Mouse (Mus musculus): ENCODE results near the gene Lrrk2. TPM values are rescaled to one million over a fixed set of nuclear protein-coding genes. Genes with fewer than 3 reads are reported as not detected.
A peak's percentile ranks its signal among the peaks of the same experiment; 100 is the strongest.

Lrrk2 gene
- total RNA-seq (2014; fragmentation: Nextera tagmentation) (0.55 and 0.77 TPM in 2 replicates), total RNA-seq (2017) (1.1 and 2.7 TPM in 2 replicates)

GRCm38 (mm10) chr15:91672645-91673568 is at the start of gene Lrrk2:
TSS of gene Lrrk2 (plus strand) at chr15:91673175.
- peak; percentile 99 for ATAC-seq (replicated peaks; ENCODE audit: low FRiP score, low TSS enrichment, poor library complexity, severe bottlenecking)

GRCm38 (mm10) chr15:91624475-91624874 is 48.5 kb upstream of the Lrrk2 start:
- ATAC-seq (replicated peaks; ENCODE audit: low FRiP score, low TSS enrichment, poor library complexity, severe bottlenecking): no peak

GRCm38 (mm10) chr15:91629137-91629536 is 43.8 kb upstream of the Lrrk2 start:
- no peak for ATAC-seq (replicated peaks; ENCODE audit: low FRiP score, low TSS enrichment, poor library complexity, severe bottlenecking)

- ATAC-seq (replicated peaks; ENCODE audit: low FRiP score, low TSS enrichment, poor library complexity, severe bottlenecking): no peak
Measured at GRCm38 (mm10) chr15:91632473-91632872, 40.5 kb upstream of the Lrrk2 start.

GRCm38 (mm10) chr15:91633051-91633450 is 39.9 kb upstream of the Lrrk2 start:
- no peak for ATAC-seq (replicated peaks; ENCODE audit: low FRiP score, low TSS enrichment, poor library complexity, severe bottlenecking)

- ATAC-seq (replicated peaks; ENCODE audit: low FRiP score, low TSS enrichment, poor library complexity, severe bottlenecking): no peak
Measured at GRCm38 (mm10) chr15:91633806-91634205, 39.2 kb upstream of the Lrrk2 start.

- ATAC-seq (replicated peaks; ENCODE audit: low FRiP score, low TSS enrichment, poor library complexity, severe bottlenecking): no peak
Measured at GRCm38 (mm10) chr15:91634236-91634635, 38.7 kb upstream of the Lrrk2 start.

GRCm38 (mm10) chr15:91641631-91642030 is 31.3 kb upstream of the Lrrk2 start:
- ATAC-seq (replicated peaks; ENCODE audit: low FRiP score, low TSS enrichment, poor library complexity, severe bottlenecking): no peak

GRCm38 (mm10) chr15:91642682-91643306 is 30.2 kb upstream of the Lrrk2 start:
- ATAC-seq (replicated peaks; ENCODE audit: low FRiP score, low TSS enrichment, poor library complexity, severe bottlenecking): no peak

- no peak for ATAC-seq (replicated peaks; ENCODE audit: low FRiP score, low TSS enrichment, poor library complexity, severe bottlenecking)
Measured at GRCm38 (mm10) chr15:91643632-91644348, 29.2 kb upstream of the Lrrk2 start.

GRCm38 (mm10) chr15:91650270-91650669 is 22.7 kb upstream of the Lrrk2 start:
- no peak for ATAC-seq (replicated peaks; ENCODE audit: low FRiP score, low TSS enrichment, poor library complexity, severe bottlenecking)

GRCm38 (mm10) chr15:91651493-91651892 is 21.5 kb upstream of the Lrrk2 start:
- no peak for ATAC-seq (replicated peaks; ENCODE audit: low FRiP score, low TSS enrichment, poor library complexity, severe bottlenecking)

GRCm38 (mm10) chr15:91658227-91658626 is 14.7 kb upstream of the Lrrk2 start:
- no peak for ATAC-seq (replicated peaks; ENCODE audit: low FRiP score, low TSS enrichment, poor library complexity, severe bottlenecking)

GRCm38 (mm10) chr15:91660277-91661078 is 12.5 kb upstream of the Lrrk2 start:
- ATAC-seq (replicated peaks; ENCODE audit: low FRiP score, low TSS enrichment, poor library complexity, severe bottlenecking): no peak

GRCm38 (mm10) chr15:91661079-91661369 is 12.0 kb upstream of the Lrrk2 start:
- no peak for ATAC-seq (replicated peaks; ENCODE audit: low FRiP score, low TSS enrichment, poor library complexity, severe bottlenecking)

- ATAC-seq (replicated peaks; ENCODE audit: low FRiP score, low TSS enrichment, poor library complexity, severe bottlenecking): no peak
Measured at GRCm38 (mm10) chr15:91664586-91665132, 8.3 kb upstream of the Lrrk2 start.

- no peak for ATAC-seq (replicated peaks; ENCODE audit: low FRiP score, low TSS enrichment, poor library complexity, severe bottlenecking)
Measured at GRCm38 (mm10) chr15:91665530-91665929, 7.4 kb upstream of the Lrrk2 start.

GRCm38 (mm10) chr15:91671216-91671615 is 1.8 kb upstream of the Lrrk2 start:
- ATAC-seq (replicated peaks; ENCODE audit: low FRiP score, low TSS enrichment, poor library complexity, severe bottlenecking): no peak

- no peak for ATAC-seq (replicated peaks; ENCODE audit: low FRiP score, low TSS enrichment, poor library complexity, severe bottlenecking)
Measured at GRCm38 (mm10) chr15:91671987-91672386, 988 bp upstream of the Lrrk2 start.

Data from megakaryocyte-erythroid progenitor cell, adult 5-6 weeks (primary cell).